Mouse (Mus musculus) small intestine, adult 2 months (tissue): Measurements from ENCODE around the gene Hspg2.

Experiments used
- CTCF ChIP-seq: fragments of 200-500 bp; IDR thresholded peaks from 2 replicates; pipeline ENCODE4 v1.5.1; 2012; ENCODE audit warnings: low read depth, mild to moderate bottlenecking, control low read depth, inconsistent platforms, low read length, moderate library complexity, mixed read lengths; ENCODE audit not compliant: insufficient replicate concordance, insufficient read length; ENCODE audit errors: extremely low read depth
- POLR2A ChIP-seq: fragments of 200-500 bp; IDR thresholded peaks from 2 replicates; pipeline ENCODE4 v1.6.1; 2012; ENCODE audit warnings: low read depth, mild to moderate bottlenecking, control low read depth, inconsistent platforms, low read length, moderate library complexity

GRCm38 (mm10) chr4:137477611-137478010, 9.0 kb downstream of the Hspg2 start:
- TF ChIP-seq CTCF (no peak), POLR2A (no peak)
